Mouse (Mus musculus) neutrophil, adult 5-6 weeks (primary cell): ENCODE results near the gene Nfic. TPM values are rescaled to one million over a fixed set of nuclear protein-coding genes. Genes with fewer than 3 reads are reported as not detected.
A peak's percentile ranks its signal among the peaks of the same experiment; 100 is the strongest.

ENCODE experiments used
- ATAC-seq: fragments of 151-379, 151-347 bp; 2 replicates; pipeline ENCODE4 v1.8.0; 2017; ENCODE audit warnings: mild to moderate bottlenecking, moderate TSS enrichment; ENCODE audit not compliant: insufficient number of reproducible peaks, poor library complexity, low FRiP score, severe bottlenecking; ENCODE audit errors: extremely low read depth
- total RNA-seq: library from RNA; stranded (forward); fragments of 200-1000 nt; gene quantifications from 2 replicates; pipeline ENCODE4 v1.2.3, GENCODE M21; 2017

The Nfic gene
- total RNA-seq, result 8.3 and 12.2 TPM in 2 replicates

GRCm38 (mm10) chr10:81455181-81455895 is at the start of gene Nfic:
Gene Nfic, minus strand, starts transcription at chr10:81455635.
- ATAC-seq, result no peak

- ATAC-seq, result peak; percentile 64
These were observed 47.2 kb upstream of the Nfic start for GRCm38 (mm10) chr10:81502658-81503057.

GRCm38 (mm10) chr10:81501863-81502262 is 46.4 kb upstream of the Nfic start:
- ATAC-seq, result no peak

- ATAC-seq, result no peak
These were observed 44.6 kb upstream of the Nfic start, which contains the start of gene S1pr4 for GRCm38 (mm10) chr10:81500032-81500431. Gene S1pr4, minus strand, starts transcription at chr10:81500132.

- peak; percentile 37 for ATAC-seq
These were observed 43.9 kb upstream of the Nfic start for GRCm38 (mm10) chr10:81499250-81499901.

GRCm38 (mm10) chr10:81498316-81499249 is 43.1 kb upstream of the Nfic start:
- ATAC-seq, result no peak

GRCm38 (mm10) chr10:81497401-81498270 is 42.2 kb upstream of the Nfic start:
- no peak for ATAC-seq

- no peak for ATAC-seq
These were observed 41.5 kb upstream of the Nfic start for GRCm38 (mm10) chr10:81496969-81497368.

GRCm38 (mm10) chr10:81496264-81496901 is 40.9 kb upstream of the Nfic start, which contains the start of gene Ncln:
Gene Ncln, minus strand, starts transcription at chr10:81496392.
- ATAC-seq, result peak; percentile 83

- ATAC-seq, result no peak
These were observed 40.3 kb upstream of the Nfic start for GRCm38 (mm10) chr10:81495616-81496263.

GRCm38 (mm10) chr10:81495151-81495550 is 39.7 kb upstream of the Nfic start:
- ATAC-seq, result no peak

GRCm38 (mm10) chr10:81494260-81495041 is 39.0 kb upstream of the Nfic start:
- ATAC-seq, result no peak

- ATAC-seq, result no peak
These were observed 38.3 kb upstream of the Nfic start for GRCm38 (mm10) chr10:81493601-81494220.

- no peak for ATAC-seq
These were observed 37.3 kb upstream of the Nfic start for GRCm38 (mm10) chr10:81492606-81493240.

GRCm38 (mm10) chr10:81491018-81491417 is 35.6 kb upstream of the Nfic start:
- ATAC-seq, result no peak

- no peak for ATAC-seq
These were observed 34.5 kb upstream of the Nfic start for GRCm38 (mm10) chr10:81489941-81490340.
